Mouse (Mus musculus): Measurements from ENCODE around the gene Rasl10a. TPM values are rescaled to one million over a fixed set of nuclear protein-coding genes. Genes with fewer than 3 reads are reported as not detected.

Gene Rasl10a
- polyA plus RNA-seq, 1 experiment = 1.4 TPM

- no peaks in the 10 kb centered on the region for H3K36me3 ChIP-seq (ENCODE audit: control insufficient read depth, insufficient read depth)
- H3K4me3 ChIP-seq = no peak overlapping the region
- H3ac ChIP-seq (ENCODE audit: control insufficient read depth, insufficient read length) = no peak overlapping the region
- H3K79me2 ChIP-seq (ENCODE audit: control insufficient read depth, insufficient read depth) = no peaks in the 10 kb centered on the region
- no peak overlapping the region for H3K4me2 ChIP-seq (ENCODE audit: low read depth)
- H3K27me3 ChIP-seq (ENCODE audit: control insufficient read depth, insufficient read depth, insufficient read length) = no peaks in the 10 kb centered on the region
- no peak for TF ChIP-seq MYOD1 (IDR thresholded peaks at IDR 0.05; ENCODE audit: control insufficient read depth in 1 of 3, insufficient read length in 2 of 3, low read depth in 2 of 3)
- no peak for TF ChIP-seq TCF12 (IDR thresholded peaks at IDR 0.05; ENCODE audit: insufficient read depth, poor library complexity, severe bottlenecking)
- TF ChIP-seq POLR2A (IDR thresholded peaks at IDR 0.05; ENCODE audit: insufficient read length, low read depth) = no peak
- no peak for TF ChIP-seq POLR2AphosphoS2 (IDR thresholded peaks at IDR 0.05; ENCODE audit: insufficient read length, low read depth)
- no peak for TF ChIP-seq CEBPB (IDR thresholded peaks at IDR 0.05; ENCODE audit: insufficient read depth, poor library complexity, severe bottlenecking)
- TF ChIP-seq MYOG (IDR thresholded peaks at IDR 0.05; ENCODE audit: control insufficient read depth in 1 of 3, insufficient read depth in 1 of 3, insufficient read length in 2 of 3, low read depth in 2 of 3) = no peak
- TF ChIP-seq TCF3 (IDR thresholded peaks at IDR 0.05; ENCODE audit: insufficient read length, low read depth) = no peak
These were observed 6.3 kb upstream of the Rasl10a start for GRCm38 (mm10) chr11:5051629-5052028.

- Histone ChIP-seq H3K36me3 (ENCODE audit: control insufficient read depth, insufficient read depth) (no peaks in the 10 kb centered on the region), H3K79me2 (ENCODE audit: control insufficient read depth, insufficient read depth) (no peaks in the 10 kb centered on the region), H3K4me3 (no peak overlapping the region), H3K4me2 (ENCODE audit: low read depth) (no peak overlapping the region), H3K27me3 (ENCODE audit: control insufficient read depth, insufficient read depth, insufficient read length) (no peaks in the 10 kb centered on the region), H3ac (ENCODE audit: control insufficient read depth, insufficient read length) (no peak overlapping the region)
- no peak for TF ChIP-seq CEBPB (IDR thresholded peaks at IDR 0.05; ENCODE audit: insufficient read depth, poor library complexity, severe bottlenecking)
These were observed 5.6 kb upstream of the Rasl10a start for GRCm38 (mm10) chr11:5052200-5052854.

GRCm38 (mm10) chr11:5054151-5054550, 3.8 kb upstream of the Rasl10a start:
- no peaks in the 10 kb centered on the region for H3K36me3 ChIP-seq (ENCODE audit: control insufficient read depth, insufficient read depth)
- H3K4me2 ChIP-seq (ENCODE audit: low read depth) = no peak overlapping the region
- no peak overlapping the region for H3K4me3 ChIP-seq
- no peaks in the 10 kb centered on the region for H3K79me2 ChIP-seq (ENCODE audit: control insufficient read depth, insufficient read depth)
- TF ChIP-seq MYOG (IDR thresholded peaks at IDR 0.05; ENCODE audit: control insufficient read depth in 1 of 3, insufficient read depth in 1 of 3, insufficient read length in 2 of 3, low read depth in 2 of 3) (no peak), E2F4 (IDR thresholded peaks at IDR 0.05; ENCODE audit: insufficient read depth) (no peak), USF1 (IDR thresholded peaks at IDR 0.05; ENCODE audit: low read depth) (no peak), MAX (IDR thresholded peaks at IDR 0.05; ENCODE audit: low read depth) (no peak), TCF12 (IDR thresholded peaks at IDR 0.05; ENCODE audit: insufficient read depth, poor library complexity, severe bottlenecking) (no peak), MYOD1 (IDR thresholded peaks at IDR 0.05; ENCODE audit: control insufficient read depth in 1 of 3, insufficient read length in 2 of 3, low read depth in 2 of 3) (no peak)
- H3ac ChIP-seq (ENCODE audit: control insufficient read depth, insufficient read length) = no peak overlapping the region
- H3K27me3 ChIP-seq (ENCODE audit: control insufficient read depth, insufficient read depth, insufficient read length) = no peaks in the 10 kb centered on the region

- Histone ChIP-seq H3ac (ENCODE audit: control insufficient read depth, insufficient read length) (no peak overlapping the region), H3K4me3 (no peak overlapping the region), H3K79me2 (ENCODE audit: control insufficient read depth, insufficient read depth) (no peaks in the 10 kb centered on the region), H3K27me3 (ENCODE audit: control insufficient read depth, insufficient read depth, insufficient read length) (no peaks in the 10 kb centered on the region), H3K36me3 (ENCODE audit: control insufficient read depth, insufficient read depth) (no peaks in the 10 kb centered on the region), H3K4me2 (ENCODE audit: low read depth) (no peak overlapping the region)
- TF ChIP-seq MAX (IDR thresholded peaks at IDR 0.05; ENCODE audit: low read depth) (no peak), POLR2A (IDR thresholded peaks at IDR 0.05; ENCODE audit: insufficient read length, low read depth) (no peak), TCF3 (IDR thresholded peaks at IDR 0.05; ENCODE audit: insufficient read length, low read depth) (no peak), REST (IDR thresholded peaks at IDR 0.05; ENCODE audit: insufficient read depth, insufficient read length) (no peak), CEBPB (IDR thresholded peaks at IDR 0.05; ENCODE audit: insufficient read depth, poor library complexity, severe bottlenecking) (no peak), USF1 (IDR thresholded peaks at IDR 0.05; ENCODE audit: low read depth) (no peak), SRF (IDR thresholded peaks at IDR 0.05; ENCODE audit: control insufficient read depth, insufficient read length, low read depth) (no peak), TCF12 (IDR thresholded peaks at IDR 0.05; ENCODE audit: insufficient read depth, poor library complexity, severe bottlenecking) (no peak), MYOD1 (IDR thresholded peaks at IDR 0.05; ENCODE audit: control insufficient read depth in 1 of 3, insufficient read length in 2 of 3, low read depth in 2 of 3) (no peak), MYOG (IDR thresholded peaks at IDR 0.05; ENCODE audit: control insufficient read depth in 1 of 3, insufficient read depth in 1 of 3, insufficient read length in 2 of 3, low read depth in 2 of 3) (no peak), POLR2AphosphoS2 (IDR thresholded peaks at IDR 0.05; ENCODE audit: insufficient read length, low read depth) (no peak), E2F4 (IDR thresholded peaks at IDR 0.05; ENCODE audit: insufficient read depth) (no peak)
These were observed 3.1 kb upstream of the Rasl10a start for GRCm38 (mm10) chr11:5054874-5055273.

- H3K4me3 ChIP-seq = no peak overlapping the region
- no peaks in the 10 kb centered on the region for H3K79me2 ChIP-seq (ENCODE audit: control insufficient read depth, insufficient read depth)
- H3K4me2 ChIP-seq (ENCODE audit: low read depth) = no peak overlapping the region
- H3K27me3 ChIP-seq (ENCODE audit: control insufficient read depth, insufficient read depth, insufficient read length) = no peaks in the 10 kb centered on the region
- H3ac ChIP-seq (ENCODE audit: control insufficient read depth, insufficient read length) = no peak overlapping the region
- TF ChIP-seq REST (IDR thresholded peaks at IDR 0.05; ENCODE audit: insufficient read depth, insufficient read length) = no peak
- TF ChIP-seq USF1 (IDR thresholded peaks at IDR 0.05; ENCODE audit: low read depth) = no peak
- no peak for TF ChIP-seq POLR2A (IDR thresholded peaks at IDR 0.05; ENCODE audit: insufficient read length, low read depth)
- no peak for TF ChIP-seq CEBPB (IDR thresholded peaks at IDR 0.05; ENCODE audit: insufficient read depth, poor library complexity, severe bottlenecking)
- no peak for TF ChIP-seq TCF3 (IDR thresholded peaks at IDR 0.05; ENCODE audit: insufficient read length, low read depth)
- no peak for TF ChIP-seq E2F4 (IDR thresholded peaks at IDR 0.05; ENCODE audit: insufficient read depth)
- TF ChIP-seq MAX (IDR thresholded peaks at IDR 0.05; ENCODE audit: low read depth) = no peak
- no peak for TF ChIP-seq TCF12 (IDR thresholded peaks at IDR 0.05; ENCODE audit: insufficient read depth, poor library complexity, severe bottlenecking)
- TF ChIP-seq POLR2AphosphoS2 (IDR thresholded peaks at IDR 0.05; ENCODE audit: insufficient read length, low read depth) = no peak
- H3K36me3 ChIP-seq (ENCODE audit: control insufficient read depth, insufficient read depth) = no peaks in the 10 kb centered on the region
These were observed 1.7 kb upstream of the Rasl10a start for GRCm38 (mm10) chr11:5055945-5056938.

All from myocyte (in vitro differentiated cells).